Mouse (Mus musculus): ENCODE results near the gene Cald1. TPM values are rescaled to one million over a fixed set of nuclear protein-coding genes. Genes with fewer than 3 reads are reported as not detected.

Cald1 gene
- polyA plus RNA-seq, 2 experiments from 2014 or later, result 0.15 TPM; not detected in 1

DNA sequence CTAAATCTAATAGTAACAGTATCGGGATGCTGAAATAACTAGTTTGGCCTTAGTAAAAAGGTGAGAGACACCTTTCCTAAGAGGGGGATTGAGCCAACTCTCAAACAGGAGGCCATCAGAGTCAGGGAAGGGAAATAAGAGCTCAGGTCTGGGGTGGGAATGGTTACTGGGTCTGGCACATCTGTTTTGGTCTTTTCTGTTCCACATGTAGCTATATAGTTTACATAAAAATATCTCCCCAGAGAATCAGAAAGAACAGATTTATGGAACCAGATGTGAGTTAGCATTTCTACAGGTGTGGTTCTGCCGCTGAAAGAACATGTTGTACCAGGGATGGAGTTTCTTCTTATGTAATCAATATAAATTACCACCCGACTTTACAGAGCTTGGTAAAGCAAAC, 17.1 kb downstream of the Cald1 start:
- ATAC-seq, result no peak

DNA sequence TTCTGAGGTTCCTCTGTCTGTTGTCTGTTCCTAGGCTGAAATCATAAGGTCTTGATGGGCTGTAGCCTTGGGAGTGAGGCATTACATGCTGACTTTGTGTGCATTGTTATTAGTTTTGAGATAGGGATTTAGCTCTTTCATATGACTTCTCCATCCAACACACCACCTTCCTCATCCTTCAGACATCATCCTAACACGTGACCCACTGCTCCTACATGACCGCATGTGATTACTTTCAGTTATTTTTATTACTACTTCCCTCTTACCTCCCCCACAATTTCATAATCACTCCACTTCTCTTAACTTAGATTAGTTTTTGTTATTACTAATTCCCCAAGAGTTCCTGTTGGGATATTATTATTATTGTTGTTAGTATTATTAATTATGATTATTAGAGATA, 21.2 kb downstream of the Cald1 start:
- no peak for ATAC-seq

DNA sequence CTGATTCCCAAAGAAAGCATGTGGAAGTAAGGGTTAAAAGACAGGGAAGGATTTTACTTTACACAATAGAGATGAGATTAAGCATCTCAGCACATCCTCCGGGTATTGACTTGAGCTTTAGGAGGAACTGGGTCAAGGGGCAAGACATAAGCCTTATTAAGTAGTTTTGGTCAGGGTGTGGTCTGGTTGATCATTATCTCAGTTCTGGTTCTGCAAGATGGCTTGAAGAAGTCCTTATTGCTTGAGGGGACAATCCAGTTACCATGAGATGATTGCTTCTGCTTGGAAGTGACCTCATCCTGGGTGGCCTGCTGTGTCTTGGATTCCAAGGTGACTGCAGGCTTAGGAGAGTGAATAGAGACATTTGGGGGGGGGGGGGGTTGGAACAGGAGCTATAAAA, 21.9 kb downstream of the Cald1 start:
- no peak for ATAC-seq

DNA sequence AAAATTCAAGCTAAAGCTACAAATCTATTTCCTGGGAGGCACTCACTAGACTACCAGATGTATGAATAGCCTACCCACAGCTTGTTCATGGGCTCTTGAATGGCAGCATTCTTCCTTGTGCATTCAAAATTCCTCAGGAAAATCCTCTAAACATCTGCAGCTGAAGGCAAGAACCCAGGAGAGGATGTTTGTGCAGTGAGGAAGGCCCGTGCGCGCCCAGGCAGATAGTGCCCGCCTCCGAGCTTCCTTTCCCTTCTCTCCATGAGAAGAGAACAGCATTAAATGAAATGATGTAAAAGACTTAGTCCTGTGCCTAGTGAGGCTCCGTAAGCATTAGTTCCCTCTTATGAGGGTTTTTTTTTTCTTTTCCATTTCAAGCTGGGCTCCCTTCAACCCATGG, 24.6 kb downstream of the Cald1 start:
- ATAC-seq, result no peak

DNA sequence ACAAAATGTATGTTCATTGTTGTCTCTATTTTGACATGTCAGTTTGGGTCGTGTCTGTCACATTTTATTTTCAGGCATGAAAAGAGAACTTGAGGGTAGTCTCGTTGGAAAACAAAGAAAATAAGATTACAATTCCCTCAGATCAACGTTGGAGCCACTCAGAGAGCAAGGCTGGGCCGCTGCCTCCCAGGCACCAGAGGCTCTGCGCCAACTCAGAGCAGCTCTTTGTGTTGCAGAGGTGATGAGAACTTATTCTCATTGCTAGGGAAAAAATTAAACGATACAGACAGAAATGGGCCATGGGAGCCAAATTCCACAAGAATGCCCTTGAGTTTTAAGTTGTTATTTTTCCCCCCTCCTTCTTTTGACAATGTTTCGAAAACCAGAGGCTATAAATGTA, 25.0 kb downstream of the Cald1 start:
- ATAC-seq, result no peak

DNA sequence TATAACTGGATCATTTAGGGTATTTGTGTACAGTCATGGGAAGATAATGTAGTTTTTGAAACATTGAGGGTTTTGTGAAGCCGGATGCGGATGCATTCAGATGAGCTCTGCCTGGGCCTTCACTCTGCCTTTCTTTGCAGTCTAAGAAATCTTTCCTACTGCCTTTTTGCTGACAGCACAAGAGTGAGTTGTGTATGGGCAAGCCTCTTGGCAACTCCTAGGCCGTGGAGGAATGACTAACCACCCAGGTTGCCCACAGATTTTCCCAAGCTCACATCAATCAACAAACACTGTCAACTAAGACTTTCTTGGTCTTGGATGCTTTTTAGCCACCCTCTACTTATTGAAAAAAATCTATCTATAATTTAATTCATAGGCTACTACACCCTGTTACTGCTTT, 26.2 kb downstream of the Cald1 start:
- no peak for ATAC-seq

DNA sequence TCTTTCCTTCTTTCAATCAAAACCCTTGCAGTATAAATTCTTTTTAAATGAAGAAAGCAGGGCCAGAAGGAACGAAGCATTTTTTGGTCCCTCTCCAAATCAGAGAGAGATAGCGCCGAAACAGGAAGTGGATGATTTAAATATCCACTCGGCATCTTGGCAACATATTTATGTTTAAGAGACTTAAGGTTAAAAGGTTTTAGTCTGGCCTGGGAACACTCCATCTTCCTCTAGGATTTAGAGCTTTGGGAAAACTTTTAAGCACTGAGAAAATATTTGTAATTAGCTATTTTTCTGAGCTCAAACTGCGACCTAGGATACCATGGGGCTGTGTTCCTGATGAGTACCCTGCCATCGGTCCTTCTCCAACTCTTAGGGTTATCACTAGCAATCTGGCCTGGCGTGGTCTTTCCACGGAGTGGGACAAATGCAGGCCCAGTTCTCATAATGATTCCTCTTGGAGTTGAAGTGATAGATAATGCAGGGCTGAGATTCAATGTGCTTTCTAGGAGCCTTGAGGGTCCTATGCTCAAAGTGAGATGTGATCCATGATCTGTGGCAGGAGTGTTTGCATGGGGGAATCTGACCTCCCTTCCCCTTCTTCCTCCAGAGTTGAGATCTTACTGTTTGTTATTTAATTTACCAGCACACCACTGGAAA, 28.4 kb downstream of the Cald1 start:
- no peak for ATAC-seq

DNA sequence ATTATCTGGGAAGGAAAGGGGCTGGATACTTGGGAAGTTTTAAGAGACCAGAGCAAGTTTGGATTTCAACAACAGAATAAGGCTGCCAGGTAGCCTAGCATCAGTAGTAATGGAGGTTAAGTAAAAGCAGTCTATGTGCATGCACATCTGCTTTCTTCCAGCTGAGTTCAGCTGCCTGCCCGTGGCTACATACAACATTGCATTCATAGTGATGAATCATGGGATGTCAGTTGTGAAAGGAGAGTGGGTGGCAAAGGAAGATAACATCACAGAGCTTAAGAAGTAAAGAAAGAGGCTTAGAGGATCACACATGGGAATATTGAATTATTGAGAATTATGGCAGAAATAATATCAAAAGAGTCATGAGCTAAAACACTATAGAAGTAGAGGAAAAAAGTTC, 29.8 kb downstream of the Cald1 start:
- ATAC-seq, result no peak

DNA sequence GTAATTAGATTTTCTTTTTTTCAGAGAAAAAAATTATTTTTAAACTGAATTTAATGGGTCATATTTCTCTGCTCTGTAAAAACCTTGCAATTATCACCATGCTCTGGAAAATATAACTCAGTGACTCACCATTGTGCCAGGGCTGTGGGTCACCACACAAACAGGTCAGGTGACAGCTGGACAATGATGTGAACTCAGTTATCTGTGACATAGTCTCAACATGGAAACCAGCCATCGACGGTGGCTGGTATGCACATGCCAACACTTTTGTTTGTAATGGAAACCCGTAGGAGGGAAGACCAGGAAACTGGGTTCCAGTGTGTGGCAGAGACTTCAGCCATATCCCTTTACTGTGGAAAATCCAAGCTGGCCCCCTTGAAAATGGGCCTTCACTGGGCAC, 35.5 kb downstream of the Cald1 start:
- no peak for ATAC-seq

DNA sequence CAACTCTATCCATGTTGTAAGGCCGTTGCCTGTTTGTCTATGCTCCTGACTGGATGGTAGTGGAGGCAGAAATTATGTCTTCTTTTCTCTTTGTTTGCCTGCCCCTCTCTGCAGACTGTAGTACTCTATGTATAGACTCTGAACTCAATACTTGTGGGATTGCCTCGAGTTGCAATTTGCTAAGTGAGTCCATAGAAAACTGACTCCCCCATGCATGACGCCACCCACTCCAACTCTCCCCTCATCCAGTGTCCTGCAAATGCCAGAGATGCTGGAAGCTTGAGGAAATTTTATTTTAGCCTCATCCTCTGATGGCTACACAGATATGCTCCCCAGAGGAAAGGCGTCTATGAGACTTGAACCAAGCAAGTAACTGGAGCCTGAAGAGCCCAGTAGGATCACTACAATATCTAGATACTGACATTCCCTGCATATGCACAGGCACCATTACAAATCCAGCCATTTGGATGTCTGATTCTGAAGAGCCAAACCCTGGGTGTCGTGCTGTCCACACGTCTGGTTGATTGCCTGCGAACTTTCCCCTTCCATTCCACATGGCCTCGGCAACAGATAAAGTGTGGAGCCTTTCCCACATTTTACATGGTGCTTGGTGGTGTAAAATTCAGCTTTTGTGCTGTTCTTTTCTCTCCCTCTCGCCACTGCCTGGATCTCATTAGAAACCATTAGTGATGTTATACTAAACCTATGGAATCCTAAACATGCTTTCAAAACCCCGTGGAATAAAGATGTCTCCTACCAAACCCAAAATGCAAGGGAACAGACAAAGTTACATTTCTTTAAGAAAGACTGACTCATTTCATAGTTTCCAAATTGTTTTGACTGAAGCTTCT, 39.5 kb downstream of the Cald1 start:
- no peak for ATAC-seq

DNA sequence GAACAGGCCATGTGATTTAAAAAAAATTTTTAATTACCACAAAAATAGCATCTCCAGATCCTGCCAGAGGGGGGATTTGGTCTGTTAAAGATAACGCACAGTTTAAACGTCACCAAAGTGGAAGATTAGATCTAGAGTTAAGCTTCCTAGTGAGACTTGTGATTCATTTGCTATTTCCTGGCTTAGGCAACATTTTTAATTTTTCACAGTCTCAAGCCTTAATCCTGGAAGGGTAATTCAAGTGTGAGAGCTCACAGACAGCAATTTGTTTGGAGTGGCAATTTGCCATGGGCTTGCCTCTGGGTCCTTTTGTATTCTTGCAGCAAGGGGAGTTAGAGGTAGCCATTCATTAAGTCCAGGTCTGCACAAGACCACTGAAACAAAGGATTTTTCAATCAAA, 40.4 kb downstream of the Cald1 start:
- no peak for ATAC-seq

DNA sequence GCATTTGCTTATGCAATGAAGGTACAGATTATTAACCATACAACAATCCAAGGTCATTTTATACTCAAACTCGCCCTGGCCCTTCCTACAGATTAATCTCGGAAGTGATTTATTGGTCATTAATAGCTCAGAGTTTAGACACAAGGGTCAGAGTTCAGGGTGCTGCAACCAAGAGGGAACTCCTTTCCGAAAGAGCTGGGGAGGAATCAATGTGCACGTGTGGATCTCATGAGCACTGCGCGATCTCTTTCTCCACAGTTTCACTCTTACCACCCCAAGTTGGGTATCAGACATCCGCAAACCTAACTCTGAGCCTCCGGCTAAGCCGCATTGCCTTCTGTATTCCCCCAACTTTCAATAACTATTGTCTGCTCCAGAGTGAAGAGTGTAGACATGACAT, 41.9 kb downstream of the Cald1 start:
- no peak for ATAC-seq

DNA sequence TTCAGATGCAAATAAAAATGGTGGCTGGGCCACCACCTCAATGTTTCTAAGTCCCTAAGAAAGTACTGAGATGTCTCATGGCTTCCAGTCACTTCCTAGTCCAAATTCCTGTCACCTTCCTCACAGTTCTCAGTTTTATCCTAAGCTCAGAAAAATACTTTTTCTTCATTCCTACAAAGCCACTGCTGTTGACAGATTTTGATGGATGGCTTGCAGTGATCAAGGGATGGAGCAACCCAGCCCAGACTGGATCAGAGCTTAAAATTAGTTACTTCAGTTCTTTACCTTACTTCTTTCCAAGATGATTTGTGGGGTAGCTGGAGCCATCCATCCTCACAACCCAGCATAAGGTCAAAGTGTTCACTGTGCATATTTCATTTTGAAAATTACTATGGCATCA, 42.8 kb downstream of the Cald1 start:
- ATAC-seq, result no peak

DNA sequence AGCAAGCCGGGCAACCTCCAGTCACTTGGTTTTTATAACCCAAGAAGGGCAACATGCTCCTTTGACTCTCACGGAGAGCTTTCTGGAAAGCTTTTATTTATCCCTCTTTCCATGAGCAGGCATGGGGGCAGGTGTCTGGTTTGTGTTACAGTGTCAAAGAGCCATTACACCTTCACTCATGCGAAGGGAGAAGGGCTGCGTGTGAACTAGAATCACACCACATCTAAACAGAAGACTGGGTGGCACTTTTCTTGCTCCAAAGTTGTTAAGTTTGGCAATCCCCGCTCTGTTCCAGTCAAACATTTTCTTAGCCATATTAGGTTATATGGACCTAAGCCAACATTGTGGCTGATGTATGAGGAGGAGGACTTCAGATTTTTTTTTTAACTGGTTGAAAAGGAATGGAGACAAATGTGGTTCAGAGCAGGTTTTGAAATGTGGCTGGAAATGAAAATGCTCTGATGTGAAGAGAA, 43.8 kb downstream of the Cald1 start:
- no peak for ATAC-seq

DNA sequence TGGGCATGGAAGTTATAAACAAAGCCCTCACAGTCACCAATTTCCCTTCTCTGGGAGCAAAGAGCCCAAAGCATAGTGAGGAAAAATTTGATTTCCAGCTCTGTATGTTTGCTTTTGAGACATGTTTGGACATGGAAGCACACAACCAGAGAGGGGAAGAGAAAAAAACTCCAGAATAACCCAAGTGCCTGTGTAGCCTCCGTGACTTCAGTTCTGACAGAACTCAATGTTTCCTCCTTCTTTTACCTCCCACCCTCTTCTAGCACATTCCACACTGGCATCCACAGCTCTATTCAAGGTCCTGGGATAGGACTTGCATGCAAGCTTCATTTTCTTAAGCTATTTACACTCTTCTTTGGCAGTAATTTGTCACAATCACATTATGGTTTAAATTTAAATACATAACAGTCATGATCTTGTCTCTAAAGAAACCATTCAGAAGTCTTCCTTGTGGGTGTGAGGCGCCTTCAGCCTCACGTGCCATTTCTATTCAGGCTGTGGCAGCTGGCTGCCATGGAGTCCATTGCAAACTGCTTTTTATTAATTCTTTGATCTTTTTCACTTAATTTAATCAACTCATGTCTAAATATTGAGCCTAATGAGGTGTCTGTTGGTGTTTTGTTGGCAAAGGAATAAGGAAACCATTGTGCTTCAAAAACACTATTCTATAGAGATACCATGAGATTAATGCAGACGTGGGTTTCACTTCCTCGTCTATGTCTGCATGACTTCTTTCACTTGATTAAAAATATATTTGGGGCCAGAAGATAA, 49.9 kb downstream of the Cald1 start:
- no peak for ATAC-seq

DNA sequence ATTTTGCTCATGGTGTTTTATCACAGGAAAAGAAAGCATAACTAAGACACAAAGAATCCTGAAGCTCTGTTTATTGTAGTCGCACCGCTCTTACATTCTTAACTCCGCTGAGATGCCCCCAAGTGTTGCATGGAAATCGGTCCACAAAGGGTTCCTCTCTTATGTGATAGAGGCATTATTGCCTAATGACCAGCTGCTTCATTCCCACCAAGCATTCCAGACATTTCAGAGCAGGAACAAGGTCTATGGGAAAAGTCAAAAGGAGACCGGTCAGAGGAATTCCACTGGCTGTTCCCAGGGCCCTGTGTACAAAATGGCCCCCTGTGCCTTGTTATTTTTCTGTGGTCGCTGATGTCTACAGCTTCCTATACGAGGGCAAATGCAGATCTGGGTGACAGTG, 53.0 kb downstream of the Cald1 start:
- no peak for ATAC-seq

DNA sequence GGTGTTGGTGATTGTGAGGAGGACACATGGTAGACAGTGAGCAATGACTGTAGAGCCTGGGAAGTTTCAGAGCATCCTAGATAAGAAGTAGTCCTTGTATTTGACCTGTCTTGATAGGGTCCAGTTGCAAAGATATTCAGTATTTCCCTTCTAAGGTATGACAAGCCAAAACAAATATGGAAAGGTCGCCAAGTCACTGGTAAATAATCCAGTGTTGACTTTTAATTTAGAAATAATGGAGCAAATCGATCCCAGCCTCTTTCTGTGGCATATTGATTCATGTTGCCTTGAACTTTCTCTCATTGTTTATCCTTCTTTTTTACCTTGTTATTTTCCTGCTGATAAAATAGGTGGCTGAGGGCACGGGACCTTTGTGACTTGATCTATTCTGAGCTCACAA, 57.4 kb downstream of the Cald1 start:
- no peak for ATAC-seq

DNA sequence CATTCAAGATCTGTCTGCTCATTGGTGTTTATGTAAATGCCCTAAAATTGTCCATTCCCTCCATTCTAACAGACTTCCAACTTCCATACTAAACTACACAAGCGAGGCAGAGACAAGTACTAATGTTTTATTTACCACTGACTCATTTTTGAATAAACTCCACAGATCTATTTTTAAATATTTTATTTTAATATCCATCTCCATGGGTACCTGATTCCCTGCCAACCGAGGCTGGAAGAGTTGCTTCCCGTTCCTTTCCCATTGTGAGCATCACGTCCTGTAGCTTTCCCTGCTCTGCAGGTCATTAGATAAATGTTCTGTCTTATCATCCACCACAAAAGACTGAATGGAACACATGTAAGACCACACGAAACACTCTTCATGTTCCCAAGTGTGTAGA, 60.5 kb downstream of the Cald1 start:
- no peak for ATAC-seq

DNA sequence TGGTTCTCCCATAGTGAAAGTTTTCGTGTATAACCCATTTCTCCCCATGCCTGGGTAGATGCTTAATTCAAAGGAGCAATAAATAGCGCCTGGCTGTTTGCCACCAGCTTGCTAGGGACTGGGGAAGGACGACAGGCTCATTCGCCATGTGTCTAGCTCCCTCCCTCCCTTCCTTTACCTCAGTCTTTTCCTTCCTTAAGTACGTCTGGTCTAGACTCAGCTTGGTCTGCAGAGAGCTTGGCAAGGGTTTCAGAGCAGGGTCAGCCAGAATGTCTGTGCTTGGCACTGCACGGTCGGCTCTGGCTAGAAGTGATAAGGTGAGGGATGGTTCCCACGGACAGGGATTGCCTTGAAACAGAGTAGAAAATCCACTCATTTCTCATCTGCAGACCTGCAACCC, 62.4 kb downstream of the Cald1 start:
- ATAC-seq, result no peak

DNA sequence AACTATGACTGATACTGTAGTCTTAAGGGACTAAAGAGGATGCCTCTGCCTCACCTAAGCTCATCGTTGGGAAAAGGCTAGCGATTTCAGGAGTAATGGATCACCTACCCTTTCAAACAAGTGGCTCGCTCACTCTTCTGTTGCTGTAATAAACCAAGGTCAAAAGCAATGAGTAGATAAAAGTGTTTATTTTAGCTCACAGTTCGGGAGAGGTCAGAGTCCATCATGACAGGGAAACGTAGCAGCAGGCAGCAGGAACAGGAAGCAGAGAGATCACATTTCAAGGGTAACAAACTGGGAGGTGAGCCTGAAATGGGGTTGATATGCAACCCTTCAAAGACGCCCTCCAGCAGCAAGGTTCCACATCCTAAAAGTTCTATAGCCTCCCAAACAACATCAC, 64.3 kb downstream of the Cald1 start:
- ATAC-seq, result no peak

DNA sequence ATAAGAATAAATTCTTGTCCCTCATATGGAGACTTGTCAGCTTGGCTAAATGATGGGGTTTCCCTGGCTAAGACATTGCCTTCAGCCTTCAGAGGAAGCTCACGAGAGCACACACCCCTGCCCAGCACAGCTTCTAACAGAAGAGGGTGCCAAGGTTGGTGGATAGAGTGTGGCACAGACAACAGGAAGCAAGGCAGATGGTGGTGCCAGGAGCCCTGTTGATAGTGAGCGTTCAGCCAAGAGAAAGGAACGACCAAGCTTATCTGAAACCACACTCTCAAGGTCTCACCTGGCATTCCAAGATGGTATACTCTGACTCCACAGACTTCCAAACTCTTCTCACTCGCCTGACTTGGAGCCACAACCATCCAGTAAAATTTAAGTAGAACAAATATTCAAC, 66.0 kb downstream of the Cald1 start:
- ATAC-seq, result no peak

DNA sequence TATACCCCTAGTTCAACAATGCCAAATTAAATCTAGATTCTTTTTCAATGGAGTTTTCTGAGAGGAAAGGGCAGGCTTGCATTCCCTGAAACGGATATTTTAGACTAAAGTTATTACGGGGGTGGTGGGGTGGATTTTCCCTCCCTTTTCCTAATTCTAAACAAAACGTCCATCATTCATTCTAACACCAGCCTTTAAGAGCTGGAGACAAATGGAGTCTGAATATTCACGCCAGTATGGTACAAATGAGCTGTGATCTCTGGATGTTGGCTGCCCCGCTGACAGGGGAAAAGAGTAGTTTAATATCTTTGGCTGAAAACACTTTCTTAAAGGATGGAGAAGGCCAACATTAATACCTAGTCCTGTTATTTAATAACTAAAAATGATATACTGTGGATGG, 66.4 kb downstream of the Cald1 start:
- no peak for ATAC-seq

DNA sequence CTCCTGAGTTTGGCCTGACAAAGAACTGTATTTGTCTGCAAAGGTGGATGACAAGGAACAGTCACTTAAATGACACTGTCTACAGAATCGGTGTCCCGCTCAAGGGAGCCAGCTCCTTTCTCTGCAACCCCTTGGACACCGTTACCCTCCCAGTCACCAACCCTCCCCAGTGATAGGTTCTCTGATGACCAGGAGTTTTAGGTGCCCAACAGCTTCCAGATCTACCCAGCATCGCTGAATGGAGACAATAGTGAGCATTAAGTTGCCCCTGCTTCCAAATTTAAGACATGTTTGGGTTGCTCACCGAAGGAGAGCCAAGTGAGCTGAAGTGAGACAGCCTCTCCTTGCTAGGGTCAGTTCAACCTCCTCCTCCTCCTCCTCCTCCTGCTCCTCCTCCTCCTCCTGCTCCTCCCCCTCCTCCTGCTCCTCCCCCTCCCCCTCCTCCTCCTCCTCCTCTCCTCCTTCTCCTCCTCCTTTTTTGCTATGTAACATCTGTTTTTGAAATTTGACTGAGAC, 70.5 kb downstream of the Cald1 start:
- no peak for ATAC-seq
